Mouse (Mus musculus) mature B cell (primary cell): ENCODE results near the gene Myo1h.

Source experiments
- in situ Hi-C: fragments of 300-500 bp; cut with MboI; formaldehyde crosslinking; loops from 2 replicates; pipeline ENCODE4 v1.14.3; 2019

Gene Myo1h

DNA sequence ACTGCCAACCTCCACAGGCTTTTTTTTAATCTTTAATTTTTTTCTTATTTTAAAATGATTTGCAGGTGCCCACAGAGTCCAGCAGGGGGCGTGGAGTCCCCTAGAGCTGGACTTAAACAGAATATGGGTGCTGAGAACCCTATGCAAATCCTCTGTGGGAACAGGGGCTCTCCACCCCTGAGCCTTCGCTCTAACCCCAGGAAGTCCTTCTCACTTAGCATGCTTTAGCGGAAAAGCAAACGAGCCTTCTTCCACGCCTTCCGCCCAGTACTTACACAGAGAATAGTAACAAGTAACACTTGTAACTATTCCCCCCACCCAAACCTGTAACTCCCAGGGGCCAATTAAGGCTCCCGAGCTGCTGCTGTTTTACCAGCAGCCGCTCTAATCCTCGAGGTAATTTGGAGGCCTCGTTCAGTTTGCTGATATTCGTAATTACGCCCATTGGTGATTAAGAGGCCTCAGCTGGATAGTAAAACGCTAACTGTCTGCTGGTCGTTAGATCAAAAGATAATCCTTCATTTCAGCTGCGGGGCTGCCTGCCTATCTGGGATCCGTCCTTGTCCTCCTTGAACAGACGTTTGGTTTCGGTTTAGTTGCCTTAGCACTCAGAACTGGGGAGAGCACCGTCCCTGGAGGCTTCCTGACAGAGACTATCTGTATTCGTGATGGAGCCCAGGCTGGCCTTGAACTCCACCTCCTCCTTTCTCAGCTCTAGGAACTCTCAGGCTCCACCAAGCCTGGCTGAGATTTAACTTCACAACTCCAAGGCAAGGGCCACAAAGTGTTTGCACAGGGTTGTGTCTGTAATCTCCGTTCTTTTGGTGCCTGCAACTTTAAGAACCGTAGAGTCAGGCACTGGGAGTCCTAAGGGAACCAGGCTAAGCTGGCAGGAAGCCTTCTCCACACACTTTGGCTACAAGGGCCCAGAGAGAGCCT lies 8.0 kb downstream of the Myo1h start:
- in situ Hi-C loops = no loop called here

- in situ Hi-C loops = no loop called here
Measured at GRCm38 (mm10) chr5:114298212-114298894, 9.4 kb downstream of the Myo1h start.

GRCm38 (mm10) chr5:114299156-114299855 lies 10.3 kb downstream of the Myo1h start:
- in situ Hi-C loops = no loop called here

- in situ Hi-C loops = no loop called here
Measured at GRCm38 (mm10) chr5:114299883-114300610, 11.1 kb downstream of the Myo1h start.

DNA sequence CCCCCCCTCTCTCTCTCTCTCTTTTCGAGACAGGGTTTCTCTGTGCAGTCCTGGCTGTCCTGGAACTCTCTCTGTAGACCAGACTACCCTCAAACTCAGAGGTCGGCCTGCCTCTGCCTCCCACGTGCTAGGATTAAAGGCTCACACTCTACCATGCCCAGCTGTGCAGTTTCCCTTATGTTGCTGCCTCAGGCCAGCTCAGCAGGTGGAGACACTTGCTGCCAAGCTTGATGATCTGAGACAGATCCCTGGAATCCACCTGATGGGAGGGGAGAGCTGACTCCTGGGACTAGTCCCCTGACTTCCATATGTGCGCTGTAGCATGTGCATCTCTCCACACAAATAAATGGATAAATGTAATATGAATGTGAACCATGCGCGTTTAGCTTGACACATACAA lies 14.2 kb downstream of the Myo1h start:
- in situ Hi-C loops = no loop called here

DNA sequence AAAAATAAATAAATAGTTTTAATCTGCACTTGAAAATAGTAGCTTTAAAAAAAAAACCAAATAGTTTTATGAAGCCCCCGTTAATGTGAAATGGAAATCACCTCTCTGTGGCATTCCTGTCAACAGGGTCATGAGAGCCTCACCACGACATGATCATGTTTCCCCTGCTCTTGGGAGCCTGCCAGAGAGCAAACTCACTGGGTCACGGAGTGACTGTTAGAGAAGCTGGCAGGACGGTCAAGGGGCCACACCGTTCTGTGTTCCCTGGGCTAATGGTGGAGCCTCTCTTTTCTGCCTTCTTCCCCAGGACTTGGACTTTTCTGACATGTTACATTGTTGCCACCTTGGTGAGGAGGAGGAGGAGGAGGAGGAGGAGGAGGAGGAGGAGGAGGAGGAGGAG lies 17.5 kb downstream of the Myo1h start:
- in situ Hi-C loops = no loop called here

- in situ Hi-C loops = no loop called here
Measured at GRCm38 (mm10) chr5:114308765-114309679, 20.1 kb downstream of the Myo1h start.

DNA sequence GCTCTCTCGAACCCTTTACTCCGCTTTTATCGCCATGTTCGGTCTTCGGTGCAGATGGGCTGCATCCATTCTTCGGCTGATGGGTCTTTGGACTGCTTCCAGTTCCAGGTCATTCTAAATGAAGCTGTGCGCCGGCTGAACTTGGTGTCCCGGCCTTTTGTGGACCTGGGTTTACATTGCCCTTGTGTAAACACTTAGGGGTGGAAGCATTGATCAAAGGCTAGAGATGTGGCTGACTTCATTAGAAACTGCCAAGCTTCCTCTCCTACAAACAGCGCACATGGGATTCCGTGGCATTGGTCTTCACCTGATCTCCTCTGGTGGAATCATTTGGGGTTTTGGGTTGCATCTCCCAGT lies 20.7 kb downstream of the Myo1h start:
- in situ Hi-C loops = no loop called here

DNA sequence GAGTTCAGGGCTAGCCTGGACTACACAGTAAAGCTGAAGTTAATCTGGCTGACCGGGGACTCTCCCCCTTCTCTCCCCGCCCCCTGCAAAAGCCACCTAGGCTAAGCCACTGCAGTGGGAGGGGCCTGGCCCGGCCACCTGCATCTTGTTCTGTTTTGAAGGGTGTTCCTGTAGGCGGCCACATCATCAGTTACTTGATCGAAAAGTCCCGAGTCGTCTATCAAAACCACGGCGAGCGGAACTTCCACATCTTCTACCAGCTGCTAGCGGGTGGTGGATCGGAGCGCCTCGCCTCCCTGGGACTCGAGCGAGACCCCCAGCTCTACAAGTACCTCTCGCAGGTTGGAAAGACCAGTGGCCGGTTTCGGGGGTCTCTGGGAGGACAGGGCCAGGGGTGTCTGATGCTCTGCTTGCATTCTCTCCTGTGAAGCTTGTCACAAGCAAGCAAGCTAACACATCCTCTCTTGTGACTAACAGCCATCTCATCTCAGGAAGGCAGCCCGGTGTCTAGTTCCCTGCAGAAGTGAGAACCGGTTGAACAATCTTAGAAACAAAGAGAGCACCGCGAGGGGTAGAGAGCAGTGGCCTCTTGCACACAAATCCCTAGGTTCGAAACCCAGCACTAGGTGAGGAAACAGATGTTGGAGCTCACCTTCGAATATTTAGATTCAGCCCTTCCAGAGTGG lies 34.3 kb downstream of the Myo1h start:
- in situ Hi-C loops = no loop called here

DNA sequence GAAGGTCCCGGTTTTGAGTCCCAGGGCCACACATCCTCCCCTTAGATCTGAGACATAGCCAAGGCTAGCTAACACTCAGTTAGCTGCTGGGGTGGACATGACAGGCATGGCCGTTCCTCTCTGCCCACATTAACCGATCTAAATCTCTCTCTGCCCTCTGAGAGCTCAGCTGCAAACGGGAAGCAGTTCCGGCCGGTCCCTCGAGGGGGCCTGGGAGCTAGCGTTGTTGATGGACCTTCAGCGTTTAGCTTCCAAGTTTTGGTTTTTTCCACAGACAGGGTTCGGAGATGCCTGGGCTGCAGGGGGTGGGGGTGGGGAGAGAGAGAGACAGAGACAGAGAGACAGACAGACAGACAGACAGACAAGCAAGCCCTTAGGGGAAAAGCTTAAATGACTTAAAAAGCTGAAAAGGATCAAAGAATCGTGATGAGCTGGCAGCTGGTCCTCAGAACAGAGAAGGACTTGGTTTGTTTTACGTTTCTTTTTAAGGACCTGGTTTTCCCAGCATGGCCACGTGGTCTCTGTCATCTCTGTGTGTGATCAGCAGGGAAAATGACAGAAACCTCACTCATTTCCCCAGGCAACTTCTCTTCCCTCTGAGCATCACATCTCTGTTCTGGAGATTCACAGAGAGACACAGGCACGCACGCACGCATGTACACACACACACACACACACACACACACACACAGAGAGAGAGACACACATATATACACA lies 35.0 kb downstream of the Myo1h start:
- in situ Hi-C loops = no loop called here

DNA sequence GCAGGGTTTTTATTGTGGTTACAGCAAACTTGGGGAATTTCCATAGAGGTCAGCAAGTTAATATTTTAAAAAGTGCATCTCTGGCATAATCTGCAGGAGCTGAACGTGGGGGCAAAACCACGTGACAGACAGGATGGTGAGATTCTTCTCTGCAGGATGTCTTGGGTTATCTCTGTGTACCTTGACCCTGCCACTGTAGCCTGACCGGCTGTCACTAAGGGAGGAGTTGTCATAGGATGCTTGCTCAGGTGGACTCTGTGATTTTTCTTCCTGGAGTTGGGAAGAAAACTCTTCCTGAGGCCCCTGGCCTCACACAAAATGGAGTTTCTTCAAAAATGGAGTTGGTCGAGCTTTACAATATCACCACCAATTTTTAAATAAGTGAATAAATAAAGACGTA lies 54.0 kb downstream of the Myo1h start:
- in situ Hi-C loops = no loop called here

GRCm38 (mm10) chr5:114343612-114344011 lies 54.6 kb downstream of the Myo1h start:
- in situ Hi-C loops = no loop called here

DNA sequence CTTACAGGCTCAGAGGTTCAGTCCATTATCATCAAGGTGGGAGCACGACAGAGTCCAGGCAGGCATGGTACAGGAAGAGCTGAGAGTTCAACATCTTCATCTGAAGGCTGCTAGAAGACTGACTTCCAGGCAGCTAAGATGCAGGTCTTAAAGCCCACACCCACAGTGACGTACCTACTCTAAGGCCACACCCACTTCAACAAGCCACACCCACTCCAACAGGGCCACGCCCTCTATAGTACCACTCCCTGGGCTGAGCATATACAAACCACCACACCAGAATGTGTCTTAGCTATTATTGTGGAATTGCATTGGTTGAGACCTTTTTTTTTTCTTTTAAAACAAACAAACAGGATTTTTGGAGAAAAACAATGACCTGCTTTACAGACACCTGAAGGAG lies 56.6 kb downstream of the Myo1h start:
- in situ Hi-C loops = no loop called here

GRCm38 (mm10) chr5:114347005-114347404 lies 58.0 kb downstream of the Myo1h start:
- in situ Hi-C loops = no loop called here

- in situ Hi-C loops = no loop called here
Measured at GRCm38 (mm10) chr5:114351490-114351889, 62.5 kb downstream of the Myo1h start.

- in situ Hi-C loops = no loop called here
Measured at GRCm38 (mm10) chr5:114356250-114356935, 67.4 kb downstream of the Myo1h start.

DNA sequence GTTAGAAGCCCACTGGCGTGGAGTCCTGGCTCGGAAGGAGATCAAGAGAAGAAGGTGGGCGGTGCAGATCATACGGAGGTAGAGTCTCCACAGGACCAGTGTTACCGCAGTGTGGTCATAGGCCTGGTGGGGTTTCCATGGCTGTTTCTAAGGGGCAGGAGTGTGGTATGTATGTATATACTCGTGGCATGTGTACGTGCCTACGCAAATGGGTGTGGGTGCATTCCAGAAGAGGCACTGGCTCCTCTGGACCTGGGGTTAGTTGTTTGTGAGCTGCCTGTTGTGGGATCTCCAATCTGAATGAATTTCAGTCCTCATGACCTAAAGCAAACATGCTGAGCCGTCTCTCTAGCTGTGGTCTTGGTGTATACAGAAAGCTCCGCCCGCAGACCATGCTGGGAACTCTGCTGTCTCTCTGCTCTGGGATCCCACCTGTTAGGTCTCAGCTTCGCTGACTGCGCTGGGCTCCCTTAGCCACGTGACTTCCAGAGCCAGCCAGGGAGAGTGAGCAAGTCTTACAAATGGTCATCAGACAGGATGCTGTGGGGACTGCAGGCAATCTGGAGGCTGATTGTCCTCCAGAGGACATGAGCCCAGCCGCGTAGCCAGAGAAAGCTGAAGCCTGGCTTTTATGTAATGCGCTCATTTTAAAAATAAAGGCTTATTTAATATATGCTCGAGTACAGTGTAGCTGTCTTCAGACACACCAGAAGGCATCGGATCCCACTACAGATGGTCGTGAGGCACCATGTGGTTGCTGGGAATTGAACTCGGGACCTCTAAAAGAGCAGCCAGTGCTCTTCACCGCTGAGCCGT lies 68.2 kb downstream of the Myo1h start:
- in situ Hi-C loops = no loop called here

- in situ Hi-C loops = no loop called here
Measured at GRCm38 (mm10) chr5:114358833-114359232, 69.9 kb downstream of the Myo1h start.
